In the genomic region with DNA sequence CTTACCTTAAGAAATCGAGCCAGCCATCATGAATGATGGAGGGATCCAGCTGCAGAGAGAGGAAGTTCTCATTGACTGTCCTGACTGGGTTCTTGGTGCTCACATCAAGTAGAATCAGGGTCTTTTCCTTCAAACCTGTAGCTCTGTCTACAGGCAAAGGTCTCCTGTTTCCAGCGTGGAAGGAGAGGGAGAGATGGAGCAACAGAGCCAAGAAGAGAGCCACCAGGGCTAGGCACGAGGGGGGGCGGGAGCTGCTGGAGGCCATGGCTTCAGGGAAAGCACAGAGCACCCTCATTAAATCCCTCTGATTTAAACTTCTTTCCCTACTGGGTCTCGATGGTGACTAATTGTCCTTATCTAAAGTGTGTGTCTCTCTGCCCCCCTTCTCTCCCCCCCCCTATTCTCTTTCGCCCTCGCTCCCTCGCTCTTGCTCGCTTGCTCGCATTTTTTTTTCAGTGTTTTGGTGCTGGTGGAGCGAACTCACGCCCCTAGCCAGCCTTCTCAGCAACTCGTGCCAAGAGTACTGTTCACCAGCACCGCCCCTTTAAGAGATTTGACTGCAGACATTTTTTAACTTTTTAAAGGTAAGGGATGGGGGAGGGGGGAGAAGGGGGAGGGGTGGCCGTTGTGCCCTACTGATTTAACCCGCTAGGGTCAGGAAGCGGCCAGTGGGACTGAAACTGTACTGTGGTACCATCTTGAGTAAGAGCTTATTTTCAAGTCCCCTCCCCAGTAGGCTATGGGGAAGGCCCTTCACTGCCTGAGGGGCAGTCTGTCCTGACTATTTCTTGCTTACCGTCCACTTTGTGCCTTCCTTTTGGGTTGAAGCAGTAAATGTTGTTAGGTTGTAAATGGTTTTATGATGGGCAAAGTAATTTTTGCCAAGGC, we compare ENCODE assay signal across 10 mouse cellular contexts. TPM values are rescaled to one million over a fixed set of nuclear protein-coding genes. Genes with fewer than 3 reads are reported as not detected.
DNase-seq lines count a peak whose midpoint lies in the region; ATAC-seq and TF ChIP-seq lines count a peak whose summit lies in the region.
"Had no signal": no experiment of that assay in that cellular context is flagged by ENCODE, and none has a peak within 500 bp of the region (broad histone marks: within the 10 kb centered on the region; RNA-seq: fewer than 3 reads in every experiment).

A gene (minus strand): TSS at position 339 of the 888 bp plus-strand sequence.

- no peaks in the 10 kb centered on the region for H3K36me3 ChIP-seq in heart, embryonic 10.5 days
- H3K36me3 ChIP-seq in heart, adult 2 months (ENCODE audit: control insufficient read depth, insufficient read depth, low read length) = no peaks in the 10 kb centered on the region
- no peaks in the 10 kb centered on the region for H3K36me3 ChIP-seq in hindbrain, embryonic 10.5 days
- no peaks in the 10 kb centered on the region for H3K36me3 ChIP-seq in midbrain, embryonic 14.5 days (ENCODE audit: control insufficient read depth, insufficient read depth, low read length)

- H3K4me3 ChIP-seq in heart, embryonic 10.5 days = peak within 1 kb of the TSS; percentile 57
- H3K4me3 ChIP-seq in heart, adult 2 months = no peak within 1 kb of the TSS
- peak within 1 kb of the TSS; percentile 51 for H3K4me3 ChIP-seq in hindbrain, embryonic 10.5 days
- 0 out of 2 replicates have a peak within 1 kb of the TSS, but pooled peaks have one; percentile 1 for H3K4me3 ChIP-seq in midbrain, embryonic 14.5 days (replicated peaks; ENCODE audit: low read depth, low read length)
- H3K4me3 ChIP-seq: erythroblast, embryonic 14.5 days had no signal

- 3% methylated on average over 18 of the region's 18 CpGs for WGBS in heart, embryonic 10.5 days
- WGBS in heart, adult 2 months = 8% methylated on average over 18 of the region's 18 CpGs
- WGBS in hindbrain, embryonic 10.5 days = under 1% methylated on average over 18 of the region's 18 CpGs
- WGBS in midbrain, embryonic 14.5 days = 2% methylated on average over 18 of the region's 18 CpGs

- intact Hi-C loops in heart, adult 2 months (cut with DNase I) = no loop called here

- no peak for TF ChIP-seq EP300 in heart, adult 2 months (IDR thresholded peaks at IDR 0.05; ENCODE audit: insufficient read depth, low read depth, low read length)

- H3K27me3 ChIP-seq in heart, embryonic 10.5 days (ENCODE audit: insufficient read depth, poor library complexity, severe bottlenecking) = peaks cover 69% of the 10 kb centered on the region
- peaks cover 14% of the 10 kb centered on the region for H3K27me3 ChIP-seq in heart, adult 2 months (ENCODE audit: control insufficient read depth, insufficient read depth, low read length)
- peaks cover 73% of the 10 kb centered on the region for H3K27me3 ChIP-seq in hindbrain, embryonic 10.5 days (ENCODE audit: insufficient read depth, poor library complexity, severe bottlenecking)
- peaks cover 48% of the 10 kb centered on the region for H3K27me3 ChIP-seq in midbrain, embryonic 14.5 days (ENCODE audit: control insufficient read depth, insufficient read depth, low read length)

- no peak for TF ChIP-seq POLR2A in heart, adult 2 months (IDR thresholded peaks at IDR 0.05; ENCODE audit: insufficient read depth, low read depth, low read length)

- H3K9me3 ChIP-seq in heart, embryonic 10.5 days = no peaks in the 10 kb centered on the region
- no peaks in the 10 kb centered on the region for H3K9me3 ChIP-seq in hindbrain, embryonic 10.5 days
- H3K9me3 ChIP-seq in midbrain, embryonic 14.5 days (ENCODE audit: control insufficient read depth, low read length) = no peaks in the 10 kb centered on the region

- H3K4me2 ChIP-seq in midbrain, embryonic 14.5 days (ENCODE audit: low read length) = peak within 1 kb of the TSS; percentile 50

- no peak for DNase-seq in heart, embryonic 10.5 days (ENCODE audit: low spot score)
- DNase-seq in heart, adult 2 months = no peak
- peak; percentile 50 for DNase-seq in embryo, embryonic 10 days (ENCODE audit: low spot score)
- peak; percentile 35 for DNase-seq in hindbrain, embryonic 10.5 days (ENCODE audit: low spot score)
- peak; percentile 32 for DNase-seq in midbrain, embryonic 14.5 days
- no peak for DNase-seq in gastrocnemius, postnatal 25 days
- no peak for DNase-seq in adrenal gland, adult 18-20 months (ENCODE audit: low spot score in 2 of 2)
- DNase-seq in adrenal gland, adult 2 months = no peak

- no peak within 1 kb of the TSS for H3K27ac ChIP-seq in heart, embryonic 10.5 days
- H3K27ac ChIP-seq in heart, adult 2 months = no peak within 1 kb of the TSS
- no peak within 1 kb of the TSS; the same call in 1 of the 2 replicates for H3K27ac ChIP-seq in hindbrain, embryonic 10.5 days
- H3K27ac ChIP-seq in midbrain, embryonic 14.5 days (replicated peaks; ENCODE audit: low read depth, low read length) = no peak within 1 kb of the TSS

- H3K9ac ChIP-seq in heart, adult 2 months (ENCODE audit: low read depth, low read length) = no peak within 1 kb of the TSS
- no peak within 1 kb of the TSS for H3K9ac ChIP-seq in midbrain, embryonic 14.5 days (replicated peaks; ENCODE audit: low read length)

- ATAC-seq in midbrain, embryonic 14.5 days (ENCODE audit: low FRiP score, low TSS enrichment) = no peak
- ATAC-seq: activated CD4-positive, CD25-positive, alpha-beta regulatory T cell, adult 4 months had no signal

- H3K4me1 ChIP-seq in heart, embryonic 10.5 days = peaks cover 30% of the 10 kb centered on the region
- no peaks in the 10 kb centered on the region for H3K4me1 ChIP-seq in heart, adult 2 months (ENCODE audit: control insufficient read depth, insufficient read depth, low read length)
- peaks cover 40% of the 10 kb centered on the region for H3K4me1 ChIP-seq in hindbrain, embryonic 10.5 days (replicated peaks)
- H3K4me1 ChIP-seq in midbrain, embryonic 14.5 days (ENCODE audit: control insufficient read depth, insufficient read depth, low read length) = peaks cover 12% of the 10 kb centered on the region; the same call in 1 of the 2 replicates

- H3K79me2 ChIP-seq in heart, adult 2 months (replicated peaks; ENCODE audit: control insufficient read depth, insufficient read depth, low read length) = no peaks in the 10 kb centered on the region

- TF ChIP-seq CTCF in heart, adult 2 months (IDR thresholded peaks at IDR 0.05) = no peak

RNA-seq across cellular contexts. Expression of the gene that starts here (rescaled TPM):
- polyA plus RNA-seq in heart, embryonic 10.5 days (2016; fragmentation: Nextera tagmentation; extraction: Ambion mirVana) = 0.04 and 0.29 TPM in 2 replicates
- total RNA-seq in heart, adult 2 months (2021) = under 1 TPM in 1 of 2 experiments, not detected in 1; 0.25 TPM
- polyA plus RNA-seq in heart, adult 2 months (2012; rRNA removed) = 0.03 and 0.14 TPM in 2 replicates
- 0.70 and 2.7 TPM in 2 replicates for polyA plus RNA-seq in hindbrain, embryonic 10.5 days (2016; fragmentation: Nextera tagmentation; extraction: Ambion mirVana)
- polyA plus RNA-seq in midbrain, embryonic 14.5 days (2014; fragmentation: Nextera tagmentation; extraction: Ambion mirVana) = 0.11 TPM in 1 of 2 replicates, not detected in the other
- under 1 TPM in 1 of 2 experiments, not detected in 1; 0.80 TPM for total RNA-seq in gastrocnemius, postnatal 25 days (2021)
- total RNA-seq in adrenal gland, adult 18-20 months (2021) = not detected
- not detected for total RNA-seq in adrenal gland, adult 2 months (2021)
- polyA plus RNA-seq in adrenal gland, adult 2 months (2012; rRNA removed) = not detected in 2 replicates
- polyA plus RNA-seq: erythroblast, embryonic 14.5 days had no signal

Comparison
In these comparisons a context has a peak if more than half of its experiments do, and no peak if none do; other contexts are left out.
1. Peak in DNase-seq, H3K4me3 ChIP-seq and H3K4me2 ChIP-seq in midbrain, embryonic 14.5 days; RNA of the gene not detected or under 1 TPM.
2. DNase-seq: peak in embryo, embryonic 10 days (single experiment) and hindbrain, embryonic 10.5 days (single experiment); none in heart, embryonic 10.5 days (single experiment), heart, adult 2 months (0 of 2), gastrocnemius, postnatal 25 days (single experiment), adrenal gland, adult 18-20 months (0 of 2) and adrenal gland, adult 2 months (single experiment).